Mouse (Mus musculus) granulocyte monocyte progenitor cell, adult 5-6 weeks (primary cell): Measurements from ENCODE around the gene Eya2. TPM values are rescaled to one million over a fixed set of nuclear protein-coding genes. Genes with fewer than 3 reads are reported as not detected.
"Not testable (repeated sequence)": the region's sequence is repeated elsewhere in the genome, so short reads cannot be mapped to it uniquely, and the experiment has no call there.

ENCODE experiments used
- ATAC-seq: replicated peaks from 2 replicates; pipeline ENCODE4 v1.8.0; 2016; ENCODE audit warnings: mild to moderate bottlenecking, moderate TSS enrichment, inconsistent platforms; ENCODE audit not compliant: poor library complexity, severe bottlenecking
- total RNA-seq, 2 experiments: library from RNA; stranded (forward) in 1 of 2; stranded (reverse) in 1 of 2; fragments of 200-712, 200-1000 nt in 1 of 2; fragments of >200 nt in 1 of 2; fragmentation: Nextera tagmentation in 1 of 2; gene quantifications; 2 replicates each; pipeline ENCODE4 v1.2.3; 2014 to 2017

The Eya2 gene
- 6.0 TPM in 1 of 2 replicates, not detected in the other for total RNA-seq (2014; fragmentation: Nextera tagmentation)
- total RNA-seq (2017) = 0.30 and 1.4 TPM in 2 replicates

DNA sequence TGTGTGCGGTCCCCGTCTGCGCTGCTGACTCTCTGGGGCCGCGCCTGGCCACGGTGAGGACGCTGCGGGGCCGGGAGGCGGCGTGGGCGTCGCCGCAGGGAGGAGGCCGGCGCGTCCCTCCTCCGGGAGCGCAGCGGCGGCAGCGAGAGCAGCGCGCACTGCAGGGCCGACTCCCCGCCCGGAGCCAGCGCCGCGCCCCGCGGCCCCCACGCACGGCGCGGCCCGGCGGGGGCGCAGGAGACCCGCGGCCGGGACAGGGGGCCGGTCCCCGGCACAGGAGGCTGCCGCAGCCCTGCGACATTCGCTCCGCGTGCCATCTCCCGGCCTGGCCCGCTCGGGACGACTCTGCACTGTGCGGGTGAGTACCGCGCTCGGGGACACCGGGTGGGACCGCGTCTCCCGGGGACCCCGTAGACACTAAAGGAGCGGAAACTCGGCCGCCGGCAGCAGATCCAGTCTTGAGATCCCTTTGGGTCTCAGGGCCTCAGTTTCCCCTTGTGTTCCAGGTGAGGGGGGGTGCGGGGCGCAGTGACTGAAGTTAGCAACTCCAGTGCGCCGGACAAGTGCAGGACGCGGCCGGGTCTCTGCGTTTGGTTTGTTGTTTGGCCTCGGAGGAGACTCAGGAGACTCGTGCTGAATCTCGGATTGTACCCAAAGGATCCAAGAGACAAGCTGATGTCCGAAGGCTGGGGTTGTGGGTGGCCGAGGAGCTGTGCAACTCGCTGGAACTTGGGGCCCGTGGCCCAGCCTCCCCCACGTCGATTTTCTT is at the start of gene Eya2:
Gene Eya2, plus strand, starts transcription at position 126 of the 769 bp plus-strand sequence.
- no peak for ATAC-seq

DNA sequence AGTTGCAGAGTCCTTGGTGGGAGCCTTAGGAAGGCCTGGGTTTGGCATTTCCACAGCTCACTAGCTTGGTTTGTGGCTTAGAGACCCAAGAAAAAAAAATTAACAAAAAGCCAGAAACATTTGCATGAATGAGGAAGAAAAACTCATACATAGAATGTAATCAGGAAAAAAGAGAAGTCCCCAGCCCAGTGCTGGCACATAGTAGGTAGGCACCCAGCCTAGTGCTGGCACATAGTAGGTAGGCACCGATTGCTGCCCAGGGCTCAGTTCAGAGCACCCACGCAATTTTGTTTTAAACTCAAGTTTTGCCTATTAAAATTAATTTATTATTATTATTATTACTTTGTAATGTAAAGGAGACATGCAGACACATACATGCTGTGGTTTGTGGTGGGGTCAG is 49.1 kb upstream of the Eya2 start:
- ATAC-seq = no peak

DNA sequence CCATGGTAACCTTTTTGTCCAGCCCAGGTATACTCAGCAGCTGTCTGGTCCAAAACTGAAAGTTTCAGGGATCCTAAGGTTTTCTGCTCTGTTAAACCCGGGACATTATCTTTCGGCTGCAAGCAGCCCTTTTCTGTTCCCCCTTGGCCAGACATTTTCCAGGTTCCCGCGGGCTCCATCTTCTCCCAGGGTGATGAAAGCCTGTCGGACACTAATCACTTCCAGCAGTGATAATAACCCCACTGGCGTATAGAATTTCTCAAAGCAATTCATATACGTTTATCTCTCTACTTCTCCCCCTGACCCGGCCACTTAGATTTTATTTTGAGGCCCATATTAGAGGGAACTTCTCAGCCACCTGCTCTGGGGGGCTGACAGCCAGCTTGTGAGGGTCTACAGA is 48.5 kb upstream of the Eya2 start:
- ATAC-seq = no peak

DNA sequence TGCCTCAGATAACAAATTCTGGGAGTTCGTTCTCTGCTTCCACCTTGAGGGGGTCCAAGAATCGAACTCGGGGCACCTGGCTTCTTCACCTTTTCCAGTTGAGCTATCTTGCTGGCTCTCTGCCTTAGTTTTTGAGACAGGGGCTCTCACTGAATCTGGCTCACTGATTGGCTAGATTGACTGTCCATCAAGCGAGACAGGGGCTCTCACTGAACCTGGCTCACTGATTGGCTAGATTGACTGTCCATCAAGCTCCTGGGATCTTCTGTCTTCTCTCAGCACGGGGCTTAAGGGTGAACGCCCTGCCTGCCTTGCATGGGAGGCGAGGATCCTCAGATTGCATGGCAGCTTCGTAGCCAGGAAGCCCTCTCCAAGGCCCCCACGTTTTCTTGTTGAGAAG is 47.4 kb upstream of the Eya2 start:
- no peak for ATAC-seq

DNA sequence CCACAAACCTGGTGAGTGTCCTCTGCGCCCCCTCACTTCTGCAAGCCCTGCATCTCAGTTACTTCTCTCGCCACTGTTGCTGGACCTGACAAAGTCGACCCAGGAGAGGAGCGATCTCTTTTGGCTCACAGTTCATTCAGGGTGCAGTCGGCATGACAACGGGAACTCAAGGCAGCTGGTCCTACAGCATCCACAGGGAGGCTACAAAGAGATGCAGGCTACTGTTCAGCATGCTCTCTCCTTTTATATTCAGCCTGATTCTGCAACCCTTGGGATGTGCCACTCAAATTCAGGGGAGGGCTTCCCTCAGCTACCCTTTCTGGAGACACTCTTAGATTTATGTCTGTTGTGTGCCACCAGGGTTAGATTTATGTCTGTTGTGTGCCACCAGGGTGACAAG is 46.2 kb upstream of the Eya2 start:
- no peak for ATAC-seq

DNA sequence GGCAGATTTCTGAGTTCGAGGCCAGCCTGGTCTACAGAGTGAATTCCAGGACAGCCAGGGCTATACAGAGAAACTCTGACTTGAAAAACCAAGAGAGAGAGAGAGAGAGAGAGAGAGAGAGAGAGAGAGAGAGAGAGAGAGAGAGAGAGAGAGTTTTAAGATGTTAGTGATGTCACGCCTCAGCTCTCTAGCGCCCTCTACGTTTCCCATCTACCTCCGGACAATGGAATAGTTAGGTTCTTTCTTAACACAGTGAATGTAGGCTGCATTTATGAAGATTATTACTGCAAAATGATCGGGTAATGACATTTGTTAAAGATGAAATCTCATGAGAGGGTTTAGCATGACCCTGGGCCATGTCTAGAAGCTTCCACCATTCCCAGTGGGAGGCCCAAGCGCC is 44.4 kb upstream of the Eya2 start:
- not testable (repeated sequence) for ATAC-seq

DNA sequence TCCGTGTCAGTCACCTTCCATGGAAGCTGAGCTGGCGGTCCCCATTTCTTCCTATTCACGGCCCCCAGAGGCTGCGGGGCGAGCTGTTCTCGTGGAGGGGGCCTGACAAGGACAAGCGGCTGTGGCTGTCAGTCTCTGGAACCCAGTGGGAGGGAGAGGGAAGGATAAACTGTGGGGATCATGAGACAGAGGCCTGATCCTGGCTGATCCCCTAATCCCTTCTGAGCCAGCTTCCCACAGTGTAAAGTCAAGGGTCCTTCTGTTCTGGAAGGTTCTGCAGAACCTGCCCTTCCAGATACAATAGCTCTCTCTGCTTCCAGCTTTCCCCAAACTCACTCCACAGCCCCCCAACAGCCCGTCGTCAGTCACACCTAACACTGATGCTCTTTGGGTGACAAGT is 40.8 kb upstream of the Eya2 start:
- ATAC-seq = no peak

DNA sequence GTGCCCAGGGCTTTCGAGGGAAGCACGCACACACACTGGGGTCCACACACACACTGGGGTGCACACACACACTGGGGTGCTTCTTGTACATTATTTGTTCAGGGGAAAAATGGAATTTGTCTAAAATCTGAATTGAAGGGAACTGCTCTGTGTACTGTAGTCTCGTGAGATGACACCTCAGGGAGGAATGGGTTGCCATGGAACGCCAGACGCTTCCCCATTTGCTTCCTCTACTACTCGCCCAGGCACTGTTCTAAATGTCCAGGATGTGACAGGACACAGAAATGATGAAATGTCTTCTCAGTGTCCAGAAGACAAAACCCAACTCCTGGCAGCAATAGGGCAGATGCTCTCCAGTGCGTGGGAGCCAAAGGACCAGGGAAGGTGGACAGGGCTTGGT is 37.6 kb upstream of the Eya2 start:
- no peak for ATAC-seq

DNA sequence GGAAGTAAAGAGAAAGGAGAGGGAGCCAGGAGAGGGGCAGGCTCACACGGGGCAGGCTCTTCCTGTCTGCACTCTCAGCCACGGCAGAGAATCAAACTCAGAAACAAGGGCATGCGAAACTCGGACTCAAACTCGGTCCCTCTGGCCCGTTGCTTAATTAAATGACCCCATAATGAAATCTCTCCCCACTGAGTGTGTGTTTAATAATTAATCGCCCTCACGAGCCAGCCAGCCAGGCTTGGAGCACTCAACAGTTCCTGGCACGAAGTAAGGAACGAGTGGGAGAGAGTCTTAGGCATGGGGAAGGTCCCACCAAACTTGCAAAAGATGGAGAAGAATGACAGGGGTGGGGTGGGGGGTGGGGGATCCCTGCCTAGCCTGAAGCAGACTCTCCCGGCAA is 35.9 kb upstream of the Eya2 start:
- no peak for ATAC-seq

DNA sequence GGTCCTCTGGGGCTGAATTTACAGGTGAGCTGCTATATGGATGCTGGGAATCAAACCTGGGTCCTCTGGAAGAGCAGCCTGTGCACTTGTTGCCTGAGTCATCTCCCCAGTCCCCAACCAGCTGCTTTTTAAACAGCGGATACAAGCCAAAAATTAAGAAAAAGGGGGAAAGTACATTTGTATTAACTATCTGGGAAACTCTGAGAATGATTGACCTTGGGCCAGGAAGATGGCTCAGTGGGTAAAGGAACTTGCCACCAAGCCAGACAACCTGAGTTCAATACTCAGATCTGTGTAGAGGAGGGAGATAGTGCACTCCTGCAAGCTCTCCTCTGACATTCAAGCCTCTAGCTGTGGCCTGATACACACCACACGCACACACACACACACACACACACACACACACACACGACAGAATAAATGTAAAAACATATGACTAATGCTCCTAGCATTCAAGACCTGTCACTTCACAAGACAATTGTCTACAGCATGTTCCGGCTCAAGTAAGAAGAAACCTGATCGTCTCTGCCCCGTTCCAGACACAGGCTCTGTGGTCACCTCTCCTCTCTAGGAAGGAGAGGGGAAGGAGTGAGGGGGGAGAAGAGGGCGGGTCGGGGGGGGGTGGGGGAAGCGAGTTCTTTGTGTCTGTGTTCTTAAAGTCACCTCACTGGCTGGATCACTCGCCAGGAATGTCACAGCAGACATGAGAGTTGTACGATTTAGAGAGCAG is 35.2 kb upstream of the Eya2 start:
- ATAC-seq = no peak

DNA sequence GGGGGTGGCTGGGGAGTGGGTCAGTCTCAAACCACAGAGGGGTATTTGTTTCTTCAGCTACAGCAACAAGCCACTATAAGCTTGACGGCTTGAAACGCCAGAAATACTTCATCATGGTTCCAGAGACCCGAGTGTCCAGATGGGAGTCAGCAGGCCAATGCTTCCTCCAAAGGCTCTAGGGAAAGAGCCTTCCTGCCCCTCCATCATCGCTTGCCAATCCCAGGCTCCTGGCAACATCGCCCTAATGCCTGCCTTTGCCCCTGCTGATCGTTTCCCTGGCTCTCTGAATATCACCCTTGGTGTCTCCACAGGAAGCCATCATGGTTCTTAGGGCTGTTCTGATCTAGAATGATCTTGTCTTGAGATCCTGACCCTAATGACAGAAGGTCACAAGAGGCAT is 33.0 kb upstream of the Eya2 start:
- ATAC-seq = no peak

DNA sequence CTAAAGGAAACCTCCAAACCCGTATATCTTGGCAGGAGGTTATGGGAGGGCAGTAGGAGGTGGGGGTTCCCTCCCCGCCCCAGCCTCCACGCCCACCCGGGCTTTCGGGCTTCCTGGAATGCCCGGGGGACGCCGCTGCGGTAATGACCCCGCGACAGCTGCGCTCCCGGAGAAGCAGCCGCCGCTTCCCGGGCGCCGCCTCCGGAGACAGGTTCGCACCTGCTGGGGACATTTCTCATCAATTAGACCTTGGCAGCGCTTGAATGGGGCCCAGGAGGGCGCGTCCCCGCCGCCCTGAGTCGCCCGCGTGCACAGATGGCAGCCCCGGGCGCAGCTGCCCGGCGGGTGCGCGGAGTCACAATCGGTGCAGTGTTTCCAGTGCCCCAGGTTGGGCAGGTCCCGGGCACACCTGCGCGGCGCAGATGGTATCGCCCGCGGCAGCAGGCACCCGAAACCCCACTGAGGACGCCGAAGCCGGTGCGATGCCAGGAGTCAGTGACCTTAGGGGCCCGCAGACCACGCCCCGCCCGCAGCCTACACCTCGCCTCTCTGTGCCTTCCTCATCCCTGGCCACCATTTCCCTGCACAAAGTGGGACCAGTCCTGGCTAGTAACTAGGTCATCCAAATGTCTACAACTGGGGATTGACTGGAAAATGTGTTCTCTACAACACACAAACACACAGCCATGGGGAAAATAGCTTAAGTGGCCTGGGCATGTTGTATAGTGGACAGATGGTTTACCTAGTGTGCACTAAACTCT is 31.4 kb upstream of the Eya2 start:
- ATAC-seq = peak; percentile 40; the same call in 1 of the 2 replicates

DNA sequence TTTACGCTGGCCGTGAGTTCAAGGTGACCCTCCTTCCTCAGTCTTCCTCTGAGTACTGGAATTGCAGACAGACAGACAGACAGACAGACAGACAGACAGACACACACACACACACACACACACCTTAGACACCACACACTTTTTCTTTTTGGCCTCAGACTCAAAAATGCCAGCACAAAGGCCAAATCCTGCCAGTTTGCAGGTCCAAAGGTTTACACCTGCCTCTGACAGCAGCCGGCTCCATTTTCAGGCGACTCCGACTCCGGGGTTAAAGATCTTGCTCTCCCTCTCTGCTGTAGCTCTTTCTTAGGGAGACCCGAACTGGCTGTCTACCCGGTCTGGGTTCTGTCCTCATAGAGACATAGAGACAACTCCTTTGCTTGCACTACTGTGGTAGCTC is 30.7 kb upstream of the Eya2 start:
- ATAC-seq = no peak

DNA sequence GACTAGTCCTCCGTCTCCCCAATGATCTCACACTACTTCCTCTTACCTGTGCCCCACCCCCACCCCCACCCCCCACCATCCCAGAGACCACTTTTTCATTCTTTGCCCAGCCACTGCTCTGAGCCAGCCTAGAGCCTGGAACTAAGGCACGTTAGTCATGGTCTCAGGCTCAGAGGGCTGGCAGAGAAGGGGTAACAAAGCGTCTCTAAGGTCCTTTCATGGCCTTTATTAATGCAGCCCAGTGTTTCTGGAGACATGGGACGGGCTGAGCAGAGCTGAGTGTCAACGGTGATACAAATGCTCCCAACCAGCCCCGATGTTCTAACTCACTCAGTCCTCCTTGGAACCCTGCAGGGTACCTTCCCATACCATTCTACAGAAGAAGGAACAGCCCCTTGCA is 30.2 kb upstream of the Eya2 start:
- ATAC-seq = no peak

DNA sequence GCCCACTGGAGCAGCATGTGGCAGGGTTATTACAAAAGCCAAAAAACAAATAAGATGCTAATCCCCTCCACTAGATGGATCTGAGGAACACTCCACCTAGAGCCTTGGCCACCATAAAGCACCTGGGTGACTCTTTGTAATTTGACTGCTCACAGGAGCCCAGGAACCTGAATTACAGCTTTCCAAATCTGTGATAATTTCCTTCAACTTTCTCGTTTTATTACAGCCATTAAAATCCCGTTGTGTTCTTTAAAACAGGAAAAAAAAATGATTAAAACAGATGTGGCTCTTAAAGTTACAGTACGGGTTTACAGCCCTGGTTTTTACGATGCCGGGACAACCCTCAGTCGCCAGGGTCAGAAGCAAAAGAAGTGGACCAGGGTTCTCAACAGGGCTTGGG is 27.9 kb upstream of the Eya2 start:
- ATAC-seq = no peak

DNA sequence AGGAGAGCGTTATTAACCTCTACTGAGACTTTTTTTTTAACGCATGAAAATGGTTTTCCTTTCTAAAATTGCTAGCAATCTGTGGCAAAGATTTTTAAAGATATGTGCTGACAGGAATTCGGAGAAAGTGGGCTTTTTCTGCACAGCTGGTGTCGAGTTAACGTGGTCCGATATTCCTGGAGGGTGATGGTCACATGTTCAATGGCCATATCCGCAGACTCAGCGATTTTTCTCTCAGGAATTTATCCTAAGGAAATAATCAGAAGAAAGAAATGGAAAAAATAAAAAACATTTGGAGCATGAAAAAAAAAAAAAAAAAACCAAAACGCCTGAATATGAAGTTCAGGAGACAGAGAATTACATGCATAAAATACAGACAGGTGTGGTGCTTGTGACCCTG is 27.0 kb upstream of the Eya2 start:
- ATAC-seq = no peak

DNA sequence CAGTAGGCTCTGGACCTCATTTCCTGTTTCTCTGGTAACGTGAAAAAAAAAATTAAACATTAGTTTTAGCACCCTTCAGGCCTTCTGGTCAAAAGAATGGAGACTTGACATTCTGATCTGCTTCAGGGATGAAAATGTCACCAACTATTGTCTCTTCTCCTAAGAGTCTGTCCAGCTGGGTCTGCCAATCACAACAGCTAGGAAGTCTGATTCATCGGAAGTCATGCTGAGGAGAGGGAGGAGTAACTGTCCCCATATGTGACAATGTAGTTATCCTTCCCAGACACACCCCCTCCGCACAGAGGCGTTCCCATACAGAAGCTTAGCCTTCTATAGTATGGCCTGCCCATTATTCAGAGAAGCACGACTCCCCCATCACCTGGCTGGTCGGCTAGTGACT is 25.9 kb upstream of the Eya2 start:
- no peak for ATAC-seq

DNA sequence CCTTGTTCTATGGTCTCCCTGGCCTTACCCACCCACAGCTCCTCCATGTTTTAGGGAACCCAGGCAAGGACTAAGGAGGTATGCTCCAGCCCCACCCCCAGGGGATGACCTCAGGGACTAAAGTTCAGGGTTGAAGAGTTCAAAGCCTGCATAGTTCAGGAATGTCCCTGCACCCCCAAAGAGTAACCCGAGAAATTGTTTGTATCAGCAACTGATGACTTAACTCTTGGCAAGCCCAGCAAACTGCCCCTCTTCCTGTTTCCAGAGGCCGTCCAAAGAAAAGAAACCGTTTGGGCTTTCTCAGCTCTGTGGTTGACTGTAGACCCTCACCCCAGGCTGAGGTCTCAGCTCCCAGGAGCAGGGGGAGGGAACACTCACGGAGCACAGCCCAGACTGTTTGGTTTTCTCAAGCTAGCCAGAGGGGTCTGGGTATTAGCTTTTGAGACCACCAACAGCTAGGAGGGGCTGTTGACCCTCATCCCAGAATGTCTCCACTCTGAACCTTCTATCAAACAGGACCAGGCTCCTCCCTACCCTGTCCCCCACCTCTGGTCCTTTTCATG is 23.5 kb upstream of the Eya2 start:
- no peak for ATAC-seq

DNA sequence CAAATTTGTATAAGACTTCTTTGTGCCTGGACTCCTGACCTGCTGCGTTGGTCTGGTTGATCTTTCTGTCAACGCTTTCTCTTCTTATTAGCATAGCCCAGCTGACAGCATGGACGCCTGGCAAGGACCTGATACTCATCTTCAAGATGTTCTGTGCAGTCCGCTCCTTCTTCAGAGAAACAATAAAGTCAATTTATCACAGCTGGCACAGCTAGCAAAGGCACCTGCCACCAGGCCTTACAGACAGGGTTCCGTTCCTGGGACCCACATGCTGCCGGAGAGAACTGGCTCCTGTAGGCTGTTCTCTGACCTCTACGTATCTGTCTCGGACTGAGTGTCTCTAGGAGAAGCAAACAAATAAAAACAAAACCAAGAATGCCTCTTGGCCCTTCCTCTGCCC is 11.8 kb upstream of the Eya2 start:
- no peak for ATAC-seq

DNA sequence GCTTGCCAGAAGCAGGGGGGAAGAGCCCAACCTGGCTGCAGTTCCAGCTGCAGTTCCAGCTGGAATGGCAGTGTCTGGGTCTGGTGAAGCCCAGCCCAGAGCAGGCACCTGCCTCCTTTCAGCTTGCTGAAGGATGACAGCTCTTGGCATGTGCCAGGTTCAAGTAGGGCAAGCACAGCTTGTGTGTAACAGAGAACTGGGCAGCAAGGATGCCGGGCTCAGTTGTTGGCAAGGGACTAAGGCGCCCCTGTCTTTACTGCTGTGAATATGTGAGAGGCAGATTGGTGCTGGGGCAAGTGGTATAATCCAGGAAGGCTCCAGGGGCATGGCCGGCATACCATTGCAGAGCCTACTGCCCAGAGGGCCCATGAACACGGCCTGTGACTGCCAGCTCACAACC is 11.3 kb upstream of the Eya2 start:
- ATAC-seq = no peak

DNA sequence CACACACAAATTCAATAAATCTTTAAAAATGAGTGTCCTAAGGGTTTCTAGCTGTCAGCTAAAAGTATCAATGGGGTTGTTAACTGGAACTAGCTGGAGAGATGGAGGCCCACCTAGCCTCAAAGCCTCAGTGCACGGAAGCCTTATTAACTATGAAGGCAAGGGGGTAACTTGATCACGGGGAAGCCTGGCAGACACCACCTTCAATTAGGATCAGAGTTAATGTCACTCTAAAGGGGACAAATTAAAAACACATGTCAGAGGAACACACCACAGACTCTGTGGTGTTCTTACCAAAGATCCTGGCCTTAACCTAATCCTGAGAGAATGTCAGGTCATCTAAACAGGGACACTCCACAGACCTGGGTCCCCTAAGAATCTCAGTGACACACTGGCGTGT is 10.3 kb upstream of the Eya2 start:
- ATAC-seq = no peak
